Comparison of ENCODE assay signal across 8 mouse cellular contexts in the genomic region with DNA sequence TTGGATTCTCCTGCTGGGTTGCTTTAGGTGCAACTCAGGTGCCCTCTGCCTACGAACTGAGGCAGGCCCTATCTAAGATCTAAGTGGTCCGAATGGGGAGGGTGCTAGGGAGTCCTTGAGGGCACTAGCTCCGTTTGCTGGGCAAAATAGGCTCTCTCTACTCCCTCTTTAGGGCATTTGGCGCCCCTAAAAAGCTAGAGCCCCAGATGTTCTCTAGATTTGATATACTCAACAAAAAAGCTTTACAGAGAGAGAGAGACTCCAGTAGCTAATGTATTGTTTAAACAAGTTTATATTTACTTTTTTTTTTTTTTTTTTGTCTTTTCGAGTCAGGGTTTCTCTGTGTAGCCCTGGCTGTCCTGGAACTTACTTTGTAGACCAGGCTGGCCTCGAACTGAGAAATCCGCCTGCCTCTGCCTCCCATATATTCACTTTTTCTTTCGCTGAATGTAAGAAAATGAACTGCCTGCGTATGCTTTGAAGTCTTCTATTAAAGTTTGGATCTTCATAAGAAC. TPM values are rescaled to one million over a fixed set of nuclear protein-coding genes. Genes with fewer than 3 reads are reported as not detected.
DNase-seq lines count a peak whose midpoint lies in the region; ATAC-seq and TF ChIP-seq lines count a peak whose summit lies in the region.

A gene (plus strand): TSS at position 465 of the 515 bp plus-strand sequence.

- no peak for DNase-seq in testis, postnatal 10 days (ENCODE audit: low spot score)
- no peak for DNase-seq in forebrain, embryonic 11.5 days (ENCODE audit: low spot score)
- DNase-seq in liver, embryonic 11.5 days (ENCODE audit: low spot score): no peak
- DNase-seq in thymus, postnatal 4 days: no peak
- no peak for DNase-seq in cerebellum, postnatal 4 days (ENCODE audit: low spot score in 2 of 2)
- no peak for DNase-seq in adrenal gland, adult 8-10 months

- no peak for TF ChIP-seq CTCF in testis, adult 2 months (IDR thresholded peaks at IDR 0.05; ENCODE audit: control insufficient read depth, insufficient read depth, insufficient replicate concordance, low read depth, low read length)

- TF ChIP-seq POLR2A in testis, adult 2 months (IDR thresholded peaks at IDR 0.05; ENCODE audit: control insufficient read depth, low read depth, low read length): no peak

- H3K4me3 ChIP-seq in testis, adult 2 months (ENCODE audit: control insufficient read depth, low read depth, low read length): peak within 1 kb of the TSS; percentile 94
- H3K4me3 ChIP-seq in forebrain, embryonic 11.5 days (ENCODE audit: low read depth, low read length): peak within 1 kb of the TSS; percentile 85
- peak within 1 kb of the TSS; percentile 78 for H3K4me3 ChIP-seq in liver, embryonic 11.5 days (ENCODE audit: low read depth, low read length)
- peak within 1 kb of the TSS; percentile 94 for H3K4me3 ChIP-seq in stomach, embryonic 15.5 days (replicated peaks)

- H3K9ac ChIP-seq in forebrain, embryonic 11.5 days (ENCODE audit: low read length): peak within 1 kb of the TSS; percentile 87
- H3K9ac ChIP-seq in liver, embryonic 11.5 days (ENCODE audit: low read depth, low read length): peak within 1 kb of the TSS; percentile 84
- H3K9ac ChIP-seq in stomach, embryonic 15.5 days: peak within 1 kb of the TSS; percentile 82

- peaks cover 4% of the 10 kb centered on the region for H3K4me1 ChIP-seq in testis, adult 2 months (ENCODE audit: control insufficient read depth, insufficient read depth, low read length)
- peaks cover 3% of the 10 kb centered on the region for H3K4me1 ChIP-seq in forebrain, embryonic 11.5 days (replicated peaks; ENCODE audit: control insufficient read depth, insufficient read depth, low read length)
- peaks cover 6% of the 10 kb centered on the region for H3K4me1 ChIP-seq in liver, embryonic 11.5 days (replicated peaks; ENCODE audit: control insufficient read depth, insufficient read depth, low read length)
- H3K4me1 ChIP-seq in stomach, embryonic 15.5 days: 0 out of 2 replicates have a peak, but pooled peaks cover 6% of the 10 kb centered on the region

- ATAC-seq in forebrain, embryonic 11.5 days (replicated peaks; ENCODE audit: low FRiP score): no peak
- ATAC-seq in liver, embryonic 11.5 days (replicated peaks; ENCODE audit: low FRiP score): peak; percentile 60
- no peak for ATAC-seq in stomach, embryonic 15.5 days (ENCODE audit: insufficient read depth, low FRiP score, low read depth)

- H3K9me3 ChIP-seq in forebrain, embryonic 11.5 days (ENCODE audit: control insufficient read depth, low read length): no peaks in the 10 kb centered on the region
- H3K9me3 ChIP-seq in liver, embryonic 11.5 days (ENCODE audit: control insufficient read depth, low read length): no peaks in the 10 kb centered on the region
- H3K9me3 ChIP-seq in stomach, embryonic 15.5 days: no peaks in the 10 kb centered on the region

- H3K36me3 ChIP-seq in testis, adult 2 months (ENCODE audit: control insufficient read depth, insufficient read depth, low read length): no peaks in the 10 kb centered on the region
- H3K36me3 ChIP-seq in forebrain, embryonic 11.5 days (ENCODE audit: control insufficient read depth, insufficient read depth, low read length): no peaks in the 10 kb centered on the region
- no peaks in the 10 kb centered on the region for H3K36me3 ChIP-seq in liver, embryonic 11.5 days (ENCODE audit: control insufficient read depth, insufficient read depth, low read length)
- no peaks in the 10 kb centered on the region for H3K36me3 ChIP-seq in stomach, embryonic 15.5 days

- H3K27ac ChIP-seq in testis, adult 2 months (ENCODE audit: control insufficient read depth, insufficient read depth, low read depth, low read length): peak within 1 kb of the TSS; percentile 92
- H3K27ac ChIP-seq in forebrain, embryonic 11.5 days (ENCODE audit: low read depth, low read length): peak within 1 kb of the TSS; percentile 70; the same call in 1 of the 2 replicates
- H3K27ac ChIP-seq in liver, embryonic 11.5 days (ENCODE audit: low read depth, low read length): peak within 1 kb of the TSS; percentile 88
- H3K27ac ChIP-seq in stomach, embryonic 15.5 days: peak within 1 kb of the TSS; percentile 91

- H3K4me2 ChIP-seq in forebrain, embryonic 11.5 days (ENCODE audit: low read depth, low read length, severe bottlenecking): peak within 1 kb of the TSS; percentile 84
- H3K4me2 ChIP-seq in liver, embryonic 11.5 days: peak within 1 kb of the TSS; percentile 78
- peak within 1 kb of the TSS; percentile 94 for H3K4me2 ChIP-seq in stomach, embryonic 15.5 days

- no peaks in the 10 kb centered on the region for H3K27me3 ChIP-seq in testis, adult 2 months (ENCODE audit: control insufficient read depth, insufficient read depth, low read length)
- H3K27me3 ChIP-seq in forebrain, embryonic 11.5 days (ENCODE audit: control insufficient read depth, insufficient read depth, low read length): no peaks in the 10 kb centered on the region
- H3K27me3 ChIP-seq in liver, embryonic 11.5 days (replicated peaks; ENCODE audit: control insufficient read depth, insufficient read depth, low read length): no peaks in the 10 kb centered on the region
- no peaks in the 10 kb centered on the region for H3K27me3 ChIP-seq in stomach, embryonic 15.5 days (replicated peaks)

- 42% methylated on average over 9 of the region's 9 CpGs for WGBS in forebrain, embryonic 11.5 days
- 30% methylated on average over 9 of the region's 9 CpGs for WGBS in liver, embryonic 11.5 days
- WGBS in stomach, embryonic 15.5 days: 39% methylated on average over 9 of the region's 9 CpGs

RNA-seq across cellular contexts. Expression of the gene that starts here (rescaled TPM):
- polyA plus RNA-seq in testis, adult 2 months (2012; rRNA removed): 12.8 and 14.0 TPM in 2 replicates
- polyA plus RNA-seq in forebrain, embryonic 11.5 days (2014; fragmentation: Nextera tagmentation; extraction: Ambion mirVana): 80.7 and 84.0 TPM in 2 replicates
- 65.8 and 68.3 TPM in 2 replicates for polyA plus RNA-seq in liver, embryonic 11.5 days (2014; fragmentation: Nextera tagmentation; extraction: Ambion mirVana)
- polyA plus RNA-seq in stomach, embryonic 15.5 days (2015; fragmentation: Nextera tagmentation; extraction: Ambion mirVana): 33.3 and 35.6 TPM in 2 replicates
- total RNA-seq in adrenal gland, adult 8-10 months (2022): 1 to 10 TPM; 2.4 to 2.7 (median 2.6) TPM
